Mouse (Mus musculus) intestine, postnatal 0 days (tissue): ENCODE data around the gene Dgcr8. TPM values are rescaled to one million over a fixed set of nuclear protein-coding genes. Genes with fewer than 3 reads are reported as not detected.

Experiments used
- ATAC-seq: fragments of 200-750 bp; cut with Nextera tagmentation; 2 replicates; pipeline ENCODE4 v1.8.0; 2017; ENCODE audit warnings: mild to moderate bottlenecking, moderate TSS enrichment, moderate library complexity
- H3K27ac ChIP-seq: fragments of 300-500 bp; sonication (generic); 2 replicates; pipeline ENCODE4 v1.5.1; 2014; ENCODE audit warnings: mild to moderate bottlenecking, low read depth, low read length, moderate library complexity
- H3K27me3 ChIP-seq: fragments of 300-500 bp; sonication (generic); replicated peaks from 2 replicates; pipeline ENCODE4 v1.6.1; 2014; ENCODE audit warnings: low read length, mixed read lengths; ENCODE audit not compliant: control insufficient read depth, insufficient read depth
- H3K36me3 ChIP-seq: fragments of 300-500 bp; sonication (generic); 2 replicates; pipeline ENCODE4 v1.6.1; 2014; ENCODE audit warnings: mild to moderate bottlenecking, moderate library complexity; ENCODE audit not compliant: control insufficient read depth, insufficient read depth
- H3K4me1 ChIP-seq: fragments of 300-500 bp; sonication (generic); replicated peaks from 2 replicates; pipeline ENCODE4 v1.6.1; 2014; ENCODE audit warnings: antibody characterized with exemption, low read length, mixed read lengths; ENCODE audit not compliant: control insufficient read depth, insufficient read depth
- H3K4me2 ChIP-seq: fragments of 300-500 bp; sonication (generic); replicated peaks from 2 replicates; pipeline ENCODE4 v1.6.1; 2014; ENCODE audit warnings: low read depth, mild to moderate bottlenecking, moderate library complexity
- H3K4me3 ChIP-seq: fragments of 300-500 bp; sonication (generic); 2 replicates; pipeline ENCODE4 v1.5.1; 2014; ENCODE audit warnings: low read depth, low read length
- H3K9ac ChIP-seq: fragments of 300-500 bp; sonication (generic); 2 replicates; pipeline ENCODE4 v1.6.1; 2014; ENCODE audit warnings: mild to moderate bottlenecking, low read depth, low read length
- H3K9me3 ChIP-seq: fragments of 300-500 bp; sonication (generic); 2 replicates; pipeline ENCODE4 v1.6.1; 2016; ENCODE audit warnings: mixed run types; ENCODE audit not compliant: control insufficient read depth
- CTCF ChIP-seq: sonication (generic); IDR thresholded peaks from 2 replicates; pipeline ENCODE4 v1.5.1; 2016; ENCODE audit warnings: low read depth, mild to moderate bottlenecking, control low read depth, antibody characterized with exemption, moderate library complexity
- WGBS: fragments of 180-500 bp; shearing (Covaris S2); extraction: QIAGEN DNeasy Blood & Tissue Kit; methylation state at CpG from one replicate; pipeline ENCODE4 v1.1.7; 2014; 5-methylcytosine and 5-hydroxymethylcytosine counted together
- polyA plus RNA-seq: library from polyadenylated mRNA; unstranded; fragments of >200 nt; fragmentation: Nextera tagmentation; extraction: Ambion mirVana; gene quantifications from 2 replicates; pipeline ENCODE4 v1.2.1, GENCODE M21; 2015

Dgcr8 gene
- polyA plus RNA-seq, 1 experiment from 2014 or later, result 7.1 TPM

- Histone ChIP-seq H3K4me1 (no peaks in the 10 kb centered on the region), H3K36me3 (peaks cover 26% of the 10 kb centered on the region), H3K27me3 (no peaks in the 10 kb centered on the region), H3K9ac (no peak overlapping the region), H3K27ac (no peak overlapping the region), H3K9me3 (no peaks in the 10 kb centered on the region), H3K4me2 (peak overlapping the region; percentile 9; the same call in 1 of the 2 replicates), H3K4me3 (no peak overlapping the region)
- 52% methylated on average over 11 of the region's 11 CpGs for WGBS
- no peak for ATAC-seq
- no peak for TF ChIP-seq CTCF
Observed at GRCm38 (mm10) chr16:18229622-18230021, 59.4 kb downstream of the Dgcr8 start.

- no peak for ATAC-seq
- WGBS, result 92% methylated on average over 4 of the region's 4 CpGs
- Histone ChIP-seq H3K9me3 (no peaks in the 10 kb centered on the region), H3K27me3 (no peaks in the 10 kb centered on the region), H3K27ac (no peak overlapping the region), H3K4me1 (no peaks in the 10 kb centered on the region), H3K4me2 (no peak overlapping the region), H3K36me3 (peaks cover 34% of the 10 kb centered on the region), H3K9ac (no peak overlapping the region), H3K4me3 (no peak overlapping the region)
- no peak for TF ChIP-seq CTCF
Observed at GRCm38 (mm10) chr16:18228856-18229255, 60.2 kb downstream of the Dgcr8 start.

- no peak for ATAC-seq
- 93% methylated on average over 20 of the region's 20 CpGs for WGBS
- no peaks in the 10 kb centered on the region for H3K9me3 ChIP-seq
- H3K4me1 ChIP-seq, result no peaks in the 10 kb centered on the region
- no peak overlapping the region for H3K4me3 ChIP-seq
- H3K9ac ChIP-seq, result no peak overlapping the region
- H3K27ac ChIP-seq, result no peak overlapping the region
- H3K4me2 ChIP-seq, result no peak overlapping the region
- peaks cover 39% of the 10 kb centered on the region for H3K36me3 ChIP-seq
- H3K27me3 ChIP-seq, result no peaks in the 10 kb centered on the region
- TF ChIP-seq CTCF, result no peak
Observed at GRCm38 (mm10) chr16:18227897-18228422, 61.1 kb downstream of the Dgcr8 start.

- Histone ChIP-seq H3K9ac (no peak overlapping the region), H3K27ac (no peak overlapping the region), H3K9me3 (no peaks in the 10 kb centered on the region), H3K27me3 (no peaks in the 10 kb centered on the region), H3K4me3 (no peak overlapping the region), H3K4me2 (no peak overlapping the region), H3K4me1 (no peaks in the 10 kb centered on the region), H3K36me3 (peaks cover 43% of the 10 kb centered on the region)
- 89% methylated on average over 13 of the region's 13 CpGs for WGBS
- ATAC-seq, result no peak
- no peak for TF ChIP-seq CTCF
Observed at GRCm38 (mm10) chr16:18227187-18227586, 61.9 kb downstream of the Dgcr8 start.

- H3K27ac ChIP-seq, result no peak overlapping the region
- no peak for ATAC-seq
- H3K36me3 ChIP-seq, result peaks cover 38% of the 10 kb centered on the region
- H3K9me3 ChIP-seq, result no peaks in the 10 kb centered on the region
- 87% methylated on average over 11 of the region's 11 CpGs for WGBS
- no peak for TF ChIP-seq CTCF
- no peak overlapping the region for H3K4me3 ChIP-seq
- H3K4me1 ChIP-seq, result no peaks in the 10 kb centered on the region
- no peaks in the 10 kb centered on the region for H3K27me3 ChIP-seq
- no peak overlapping the region for H3K9ac ChIP-seq
- H3K4me2 ChIP-seq, result no peak overlapping the region
Observed at GRCm38 (mm10) chr16:18222188-18222587, 66.9 kb downstream of the Dgcr8 start.

GRCm38 (mm10) chr16:18221543-18221898, 67.5 kb downstream of the Dgcr8 start:
- no peaks in the 10 kb centered on the region for H3K4me1 ChIP-seq
- H3K36me3 ChIP-seq, result peaks cover 34% of the 10 kb centered on the region
- H3K27ac ChIP-seq, result no peak overlapping the region
- no peak for ATAC-seq
- H3K4me2 ChIP-seq, result no peak overlapping the region
- no peaks in the 10 kb centered on the region for H3K9me3 ChIP-seq
- H3K27me3 ChIP-seq, result no peaks in the 10 kb centered on the region
- 80% methylated on average over 11 of the region's 11 CpGs for WGBS
- H3K9ac ChIP-seq, result no peak overlapping the region
- H3K4me3 ChIP-seq, result no peak overlapping the region
- peak; percentile 52 for TF ChIP-seq CTCF
